Mouse (Mus musculus) embryo, embryonic 11 days (tissue): Measurements from ENCODE around the gene Prune1.

Source experiments
- DNase-seq: peaks from one replicate; pipeline ENCODE4 v3.0.0-alpha.2; 2015

The Prune1 gene

DNA sequence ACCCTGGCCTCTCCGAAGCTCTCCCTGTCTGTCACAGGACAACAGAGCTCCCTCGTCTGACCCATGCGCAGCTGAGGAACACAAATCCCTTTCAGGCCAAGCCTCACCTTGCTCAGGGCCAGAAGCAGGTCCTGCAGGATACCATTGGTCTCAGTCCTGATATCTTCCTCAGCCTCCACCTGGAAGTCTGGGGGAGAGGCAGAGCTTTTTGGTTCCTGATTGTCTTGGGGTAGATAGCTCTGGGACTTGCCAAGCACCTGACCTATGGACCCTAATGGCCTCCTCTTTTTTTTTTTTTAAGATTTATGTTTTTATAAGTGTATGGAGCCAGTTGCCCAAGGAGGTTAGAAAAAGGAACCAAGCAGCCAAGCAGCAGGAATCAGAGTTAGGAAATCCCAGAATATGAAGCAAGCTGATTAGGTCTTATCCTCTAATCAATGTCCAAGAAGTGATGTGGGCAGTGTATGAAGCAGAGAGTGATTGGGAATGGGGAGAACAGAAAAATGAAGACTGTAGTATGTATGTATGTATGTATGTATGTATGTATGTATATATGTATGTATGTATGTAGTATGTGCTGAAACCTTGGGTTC is 19.4 kb upstream of the Prune1 start:
- no peak for DNase-seq

DNA sequence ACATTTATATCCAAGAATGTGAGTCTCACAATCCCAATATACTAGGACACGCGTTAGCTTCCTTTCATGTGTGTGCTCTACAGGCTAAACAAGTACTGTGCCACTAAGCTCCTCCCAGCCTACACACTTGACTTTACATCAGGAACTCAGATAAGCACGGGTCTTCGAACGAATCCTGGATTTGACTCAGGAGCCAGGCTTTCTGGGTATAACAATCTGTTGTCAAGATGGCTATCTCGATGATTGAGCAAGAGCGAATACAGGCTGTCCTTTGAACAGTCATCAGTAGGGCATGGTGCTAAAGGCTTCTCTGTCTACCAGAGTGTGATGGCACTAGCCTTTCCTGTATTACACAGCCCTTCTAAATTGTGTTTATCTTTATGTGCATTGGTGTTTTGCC is 16.1 kb upstream of the Prune1 start:
- DNase-seq, result no peak

DNA sequence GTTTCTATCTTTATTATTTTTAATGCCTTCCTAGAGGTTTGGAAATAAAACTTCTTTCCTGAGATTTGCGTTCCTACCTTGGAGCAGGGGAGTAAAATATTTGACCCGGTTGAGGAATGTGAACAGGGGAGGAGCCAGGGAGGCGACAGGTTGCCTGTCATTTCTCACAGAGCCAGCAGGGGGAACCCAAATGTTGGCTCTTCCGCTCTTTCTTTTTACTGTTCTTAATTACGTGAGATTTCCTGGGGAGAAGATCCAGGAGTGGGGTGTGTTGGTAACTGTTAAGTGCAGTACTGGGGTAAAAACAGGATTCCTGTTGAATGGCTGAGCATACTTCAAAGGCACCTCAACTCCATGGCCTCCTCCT is 14.2 kb upstream of the Prune1 start:
- peak; percentile 74 for DNase-seq

DNA sequence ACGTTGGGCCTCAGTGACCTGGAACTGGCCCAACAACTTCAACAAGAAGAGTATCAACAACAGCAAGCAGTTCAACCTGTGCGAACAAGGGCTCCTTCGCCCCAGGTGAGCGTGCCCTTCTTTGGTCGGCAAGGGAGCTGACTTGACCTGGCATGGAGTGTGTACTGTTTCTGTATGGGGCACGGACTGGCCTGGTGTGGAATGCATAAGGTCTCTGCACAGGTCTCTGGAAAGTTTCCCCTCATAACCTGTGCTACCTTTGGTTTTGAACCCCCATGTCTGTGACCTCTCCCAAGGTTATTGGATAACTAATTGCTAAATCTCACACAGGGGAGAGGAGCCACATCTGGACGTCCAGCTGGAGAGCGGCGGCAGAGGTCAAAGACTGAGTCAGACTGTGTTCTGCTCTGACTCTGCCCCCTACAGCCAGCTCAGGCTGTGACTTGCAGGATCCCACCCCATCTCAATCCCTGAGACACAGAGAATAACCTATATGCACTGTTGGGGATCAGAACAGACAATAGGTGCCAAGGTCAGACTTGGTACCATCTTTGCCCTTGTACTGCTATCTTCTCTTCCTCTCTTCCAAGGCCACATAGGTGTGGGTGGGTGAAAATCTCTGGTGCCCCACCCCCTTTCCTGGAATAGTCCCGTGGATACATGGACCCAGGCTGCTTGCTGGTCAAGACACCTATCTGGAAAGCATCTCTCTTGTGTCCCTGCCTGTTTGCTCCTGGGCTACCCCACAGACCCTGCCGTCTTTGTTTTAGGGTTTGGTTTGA is 13.6 kb upstream of the Prune1 start:
- DNase-seq, result no peak

DNA sequence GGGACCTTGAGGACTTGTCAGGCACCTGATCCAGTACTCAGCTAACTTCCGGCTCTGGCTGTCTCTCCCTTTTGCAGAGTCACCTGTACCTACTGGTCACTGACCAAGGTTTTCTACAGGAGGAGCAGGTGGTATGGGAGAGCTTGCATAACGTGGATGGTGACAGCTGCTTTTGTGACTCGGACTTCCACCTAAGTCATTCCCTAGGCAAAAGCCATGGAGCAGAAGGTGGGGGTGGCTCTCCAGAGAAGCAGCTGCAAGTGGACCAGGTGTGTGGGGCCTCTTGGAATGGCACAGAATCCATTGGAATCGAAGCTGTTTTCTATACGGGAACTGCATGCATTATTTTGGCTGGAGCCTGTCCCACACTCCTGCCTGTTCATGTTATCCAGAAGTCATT is 12.8 kb upstream of the Prune1 start:
- DNase-seq, result no peak

DNA sequence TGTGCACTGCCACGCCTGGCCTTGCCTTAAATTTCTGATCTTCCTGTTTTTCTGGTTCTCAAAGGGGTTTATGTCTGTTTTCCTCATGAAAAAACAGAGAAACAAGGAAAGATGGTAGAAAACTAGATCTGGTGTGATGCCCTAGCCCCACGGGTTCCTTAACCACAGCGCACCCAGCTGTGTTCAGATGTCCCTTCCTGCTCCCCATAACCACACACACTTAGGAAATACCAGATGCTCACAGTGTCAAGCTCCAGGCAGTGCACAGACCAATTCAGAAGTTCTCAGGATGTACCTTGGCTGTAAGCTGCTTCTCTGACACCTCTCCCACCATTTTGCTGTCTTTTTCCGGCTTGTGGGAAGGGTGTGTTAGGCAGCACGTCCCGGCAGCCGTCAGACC is 12.4 kb upstream of the Prune1 start:
- no peak for DNase-seq

GRCm38 (mm10) chr3:95293537-95293936 is 11.7 kb upstream of the Prune1 start:
- no peak for DNase-seq

DNA sequence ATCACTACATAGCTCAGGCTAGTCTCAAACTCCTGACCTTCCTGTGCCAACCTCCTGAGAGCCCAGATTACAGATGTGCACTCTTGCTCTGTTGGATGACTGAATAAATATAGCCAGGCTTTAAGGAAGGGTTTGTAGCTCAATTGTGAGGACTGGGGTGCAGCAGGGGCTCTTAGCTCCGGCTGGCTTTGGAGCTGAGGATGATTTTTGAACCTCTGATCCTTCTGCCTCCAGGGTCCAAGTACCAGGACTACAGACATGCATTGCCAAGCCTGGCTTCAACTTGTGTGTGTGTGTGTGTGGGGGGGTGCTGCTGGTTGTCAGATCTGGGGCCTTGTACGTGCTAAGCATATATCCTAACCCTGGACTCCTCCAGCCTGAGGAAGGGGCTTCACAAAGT is 11.0 kb upstream of the Prune1 start:
- DNase-seq, result no peak

DNA sequence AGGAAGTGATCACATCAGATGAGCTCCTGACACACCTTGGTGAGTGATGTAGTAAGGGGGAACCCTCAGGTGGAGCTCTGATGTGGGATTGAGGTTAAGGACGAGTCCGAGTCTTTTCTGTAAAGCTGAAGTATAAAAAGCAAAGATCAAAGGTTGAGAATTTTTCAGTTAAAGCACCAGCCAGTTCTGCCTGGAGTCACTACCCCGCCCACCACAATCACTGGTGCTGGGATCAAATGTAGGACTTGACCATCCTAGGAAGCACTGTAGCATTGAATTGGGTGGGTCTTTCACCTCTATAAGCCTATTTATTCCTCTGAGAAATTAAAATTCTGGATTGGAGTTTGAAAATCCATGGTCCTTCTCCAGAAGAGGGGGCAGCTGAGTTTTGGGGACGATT is 9.2 kb upstream of the Prune1 start:
- DNase-seq, result no peak

GRCm38 (mm10) chr3:95290156-95290555 is 8.3 kb upstream of the Prune1 start:
- no peak for DNase-seq

DNA sequence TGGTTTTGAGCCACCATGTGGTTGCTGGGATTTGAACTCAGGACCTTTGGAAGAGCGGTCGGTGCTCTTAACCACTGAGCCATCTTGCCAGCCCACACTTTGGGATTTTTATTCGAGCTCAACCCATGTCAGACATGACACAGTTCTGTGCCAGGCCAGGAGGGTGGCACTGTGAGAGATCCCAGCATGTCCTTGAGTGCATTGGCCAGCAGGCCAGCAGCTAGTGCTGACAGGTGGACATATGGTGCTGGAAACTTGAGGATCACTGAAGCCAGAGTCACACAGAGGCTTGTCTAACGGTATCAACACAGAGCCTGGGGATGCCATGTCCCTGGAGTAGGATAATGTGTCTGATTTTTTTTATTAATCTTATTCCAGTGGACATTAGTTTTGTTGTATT is 7.5 kb upstream of the Prune1 start:
- DNase-seq, result no peak

DNA sequence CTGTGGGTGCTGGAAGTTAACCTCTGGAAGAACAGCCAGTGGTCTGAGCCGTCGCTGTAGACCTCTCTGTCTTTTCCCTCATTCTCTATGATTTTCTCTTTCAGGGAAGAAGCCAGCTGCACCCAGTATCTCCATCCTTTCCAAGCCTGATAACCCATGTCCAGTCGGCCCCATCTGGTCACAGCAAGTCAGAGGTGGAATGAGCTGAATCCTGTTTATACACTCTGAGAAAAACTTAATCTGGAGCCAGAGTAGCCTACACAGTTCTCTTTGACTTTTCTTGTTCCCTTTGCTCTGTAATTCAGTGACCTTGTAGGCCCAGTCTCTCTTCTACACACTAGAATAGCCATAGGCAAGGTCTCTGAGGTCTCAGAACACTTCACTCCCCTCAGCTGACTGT is 5.7 kb upstream of the Prune1 start:
- no peak for DNase-seq

GRCm38 (mm10) chr3:95286510-95286909 is 4.6 kb upstream of the Prune1 start:
- no peak for DNase-seq

DNA sequence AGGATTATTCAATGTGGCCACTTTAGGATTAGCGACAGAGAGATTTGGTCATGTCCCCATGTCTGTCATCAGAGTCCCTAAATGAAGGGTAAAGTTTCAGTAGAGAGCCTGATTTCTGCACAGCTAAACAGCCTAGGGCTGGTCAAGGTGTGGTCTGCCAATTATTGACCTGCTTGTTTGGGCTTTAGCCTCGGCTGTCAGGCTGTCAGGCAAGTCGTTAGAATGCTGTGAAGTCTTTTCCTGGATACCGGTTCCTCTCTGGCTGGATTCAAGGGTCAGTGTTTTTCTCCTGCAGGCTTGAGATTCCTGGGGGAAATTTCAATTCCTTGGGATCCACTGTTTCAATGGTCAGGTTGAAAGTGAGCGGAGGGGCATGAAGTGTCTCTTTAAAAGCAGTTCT is 4.1 kb upstream of the Prune1 start:
- DNase-seq, result no peak

GRCm38 (mm10) chr3:95285390-95285789 is 3.5 kb upstream of the Prune1 start:
- no peak for DNase-seq

- no peak for DNase-seq
Observed at GRCm38 (mm10) chr3:95284501-95285281, 2.8 kb upstream of the Prune1 start.

DNA sequence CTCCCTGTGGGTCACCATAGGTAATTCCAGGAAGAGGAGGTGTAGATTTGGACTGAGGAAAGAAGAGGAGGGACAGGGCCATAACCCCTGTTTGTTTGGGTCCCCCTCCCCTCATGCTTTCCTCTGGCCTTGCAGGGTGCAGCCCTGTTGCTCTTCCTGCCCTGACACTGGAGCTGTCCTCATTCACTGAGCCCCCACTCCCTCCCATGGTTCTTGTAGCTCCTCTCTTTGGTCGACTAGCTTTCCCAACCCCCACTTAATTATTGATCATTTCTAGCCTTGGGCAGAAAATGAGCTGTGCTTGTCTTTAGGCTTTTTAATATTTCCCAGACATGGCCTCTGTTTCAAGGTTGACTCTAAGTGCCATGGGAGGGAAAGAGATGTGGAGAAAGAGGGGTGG is 2.2 kb upstream of the Prune1 start:
- DNase-seq, result no peak

DNA sequence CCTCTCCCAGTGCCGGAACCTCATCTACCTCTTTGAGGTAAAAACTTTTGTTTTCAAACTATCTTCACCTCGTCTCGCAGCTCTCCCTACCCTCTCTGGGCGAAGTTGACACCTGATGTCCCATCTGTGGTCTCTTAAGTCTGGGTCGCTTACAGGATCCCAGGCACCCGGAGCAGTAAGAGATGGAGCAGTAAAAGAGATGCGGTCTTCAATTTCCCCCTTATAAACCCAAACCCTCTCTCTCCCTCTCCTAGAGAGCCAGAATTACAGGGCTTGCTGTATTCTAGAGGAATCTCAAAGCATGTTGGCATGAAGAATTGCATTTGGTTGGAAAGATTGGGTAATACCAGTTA is 1.7 kb upstream of the Prune1 start:
- no peak for DNase-seq

- peak; percentile 88 for DNase-seq
Observed at GRCm38 (mm10) chr3:95282865-95283588, 1.2 kb upstream of the Prune1 start.

GRCm38 (mm10) chr3:95282381-95282864 is 547 bp upstream of the Prune1 start:
- DNase-seq, result peak; percentile 48

DNA sequence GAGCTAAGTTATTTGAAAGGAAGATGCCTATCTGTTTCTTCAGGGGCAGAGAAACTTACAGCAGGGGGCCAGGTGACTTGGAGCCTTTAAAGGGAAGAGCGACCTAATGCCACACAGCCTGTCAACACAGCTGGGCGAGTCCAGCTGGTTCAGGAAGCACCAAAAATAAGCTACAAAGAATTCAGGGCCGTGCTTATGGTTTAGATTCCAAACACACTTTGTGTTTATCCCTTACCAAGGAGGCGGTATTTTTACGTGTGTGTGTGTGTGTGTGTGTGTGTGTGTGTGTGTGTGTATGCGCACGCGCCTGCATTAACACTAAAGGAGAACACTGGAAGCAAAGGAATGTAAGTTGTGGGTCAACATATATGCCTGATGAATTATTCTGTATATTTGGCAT is 1.1 kb downstream of the Prune1 start:
- DNase-seq, result peak; percentile 36

- DNase-seq, result no peak
Observed at GRCm38 (mm10) chr3:95277149-95277551, 4.7 kb downstream of the Prune1 start.

DNA sequence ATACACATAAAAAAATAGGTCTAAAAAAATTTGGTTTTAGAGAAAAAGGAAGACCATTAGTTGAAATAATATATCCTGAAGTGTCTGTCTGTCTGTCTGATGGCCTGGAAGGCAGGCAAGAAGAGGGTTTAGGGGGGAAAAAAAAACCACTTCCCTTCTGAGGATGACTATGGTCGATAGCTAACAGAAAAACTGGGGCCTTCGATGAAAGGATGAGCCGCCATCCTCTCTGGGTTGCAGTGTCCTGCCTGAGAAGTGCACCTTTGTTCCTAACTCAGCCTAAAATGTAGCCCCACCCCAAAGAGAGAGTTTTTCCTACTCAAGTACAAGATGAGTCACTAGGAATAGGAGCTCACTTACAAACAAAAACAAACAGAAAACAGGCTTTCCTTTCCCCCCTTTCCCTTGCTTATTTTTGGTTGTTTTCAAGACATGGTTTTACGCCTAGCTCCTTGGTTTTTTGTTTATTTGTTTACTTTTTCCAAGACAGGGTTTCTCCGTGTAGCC is 5.4 kb downstream of the Prune1 start:
- no peak for DNase-seq
